Mouse (Mus musculus): ENCODE results near the gene Adam19.
"Not testable (repeated sequence)": the region's sequence is repeated elsewhere in the genome, so short reads cannot be mapped to it uniquely, and the experiment has no call there.

Gene Adam19

DNA sequence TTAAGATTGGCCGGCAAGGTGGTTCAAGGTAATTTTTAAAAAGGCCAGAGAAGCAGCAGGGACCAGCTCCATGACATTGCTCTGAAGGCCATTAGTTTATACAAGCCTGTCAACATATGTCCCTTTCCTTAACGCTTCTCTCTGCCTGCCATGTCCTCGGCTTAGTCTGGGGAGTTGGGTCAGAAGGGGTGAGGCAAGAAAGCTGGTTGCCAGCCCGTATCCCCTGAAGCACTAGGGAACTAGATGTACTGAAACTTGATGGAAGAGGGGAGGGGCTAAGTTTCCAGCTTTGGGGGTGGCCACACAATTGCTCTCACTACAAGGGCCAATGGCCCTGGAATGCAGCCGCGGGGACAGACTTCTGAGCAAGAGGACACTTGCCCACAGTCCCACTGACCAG is 87.5 kb downstream of the Adam19 start:
- no peak for DNase-seq

GRCm38 (mm10) chr11:46145163-46145875 is 89.5 kb downstream of the Adam19 start:
- no peak for DNase-seq

GRCm38 (mm10) chr11:46146619-46147018 is 90.8 kb downstream of the Adam19 start:
- no peak for DNase-seq

GRCm38 (mm10) chr11:46156945-46157344 is 101.2 kb downstream of the Adam19 start:
- no peak for DNase-seq

GRCm38 (mm10) chr11:46157462-46157861 is 101.7 kb downstream of the Adam19 start:
- no peak for DNase-seq

DNA sequence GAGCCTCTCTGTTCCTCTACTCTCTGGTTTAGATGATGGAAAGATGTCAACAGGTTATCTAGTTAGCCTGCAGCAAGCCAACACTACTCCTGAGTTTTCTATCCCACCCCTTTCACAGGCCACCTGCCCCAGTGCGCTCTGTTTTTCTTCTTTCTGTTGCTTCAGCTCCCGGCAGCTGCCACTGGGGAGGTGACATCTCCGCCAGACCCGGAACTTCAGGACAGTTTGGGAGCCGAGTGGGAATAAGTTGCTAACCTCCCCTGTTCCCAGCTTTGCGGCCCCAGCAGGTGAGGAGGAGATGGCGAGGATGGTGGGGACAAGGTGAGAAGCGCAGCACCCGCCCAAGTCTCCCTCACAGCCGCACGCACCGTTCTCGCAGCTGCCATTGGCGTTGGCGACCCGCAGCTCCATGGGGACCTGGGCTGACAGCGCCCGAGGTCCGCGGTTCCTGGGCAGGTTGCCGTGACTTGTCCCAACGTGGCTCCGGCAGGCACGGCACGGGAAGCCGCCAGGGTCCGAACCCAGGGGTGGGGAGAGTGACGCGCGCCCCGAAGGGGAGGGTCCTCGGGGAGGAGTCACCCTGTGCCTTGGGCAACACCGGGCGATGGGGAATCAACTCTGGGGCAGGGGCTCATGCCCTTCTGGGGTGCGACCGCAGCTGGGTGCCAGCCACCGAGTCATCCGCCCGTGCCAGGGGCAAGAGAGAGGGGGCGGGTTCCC is 110.2 kb downstream of the Adam19 start, which contains the start of gene Nipal4:
Gene Nipal4 (minus strand): TSS at position 643 of the 720 bp plus-strand sequence.
- peak in 1 of 2 experiments; percentile 39 for DNase-seq

- DNase-seq: peak in 1 of 2 experiments; percentile 3
Measured at GRCm38 (mm10) chr11:46168506-46168905, 112.7 kb downstream of the Adam19 start.

GRCm38 (mm10) chr11:46169908-46170307 is 114.1 kb downstream of the Adam19 start:
- no peak for DNase-seq

DNA sequence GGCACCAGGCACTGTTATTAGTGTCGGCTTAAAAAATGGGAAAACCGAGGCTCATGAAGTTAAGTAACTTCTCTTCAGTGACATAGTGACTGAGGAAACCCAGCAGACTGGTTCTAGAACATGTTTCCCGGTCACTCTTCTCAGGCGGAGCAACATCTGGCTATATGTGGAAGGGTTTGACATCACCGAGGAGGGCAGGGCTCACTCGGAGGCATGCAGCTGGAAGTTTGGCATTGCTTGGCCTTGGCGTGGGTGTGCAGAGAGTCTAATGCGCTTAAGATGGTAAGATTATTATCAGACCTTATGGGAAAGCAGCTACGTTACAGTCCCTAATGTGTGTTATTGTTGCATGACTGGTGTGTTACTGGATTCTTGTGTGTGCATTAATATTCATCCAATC is 116.3 kb downstream of the Adam19 start:
- no peak for DNase-seq

- DNase-seq: no peak
Measured at GRCm38 (mm10) chr11:46176155-46176554, 120.4 kb downstream of the Adam19 start.

DNA sequence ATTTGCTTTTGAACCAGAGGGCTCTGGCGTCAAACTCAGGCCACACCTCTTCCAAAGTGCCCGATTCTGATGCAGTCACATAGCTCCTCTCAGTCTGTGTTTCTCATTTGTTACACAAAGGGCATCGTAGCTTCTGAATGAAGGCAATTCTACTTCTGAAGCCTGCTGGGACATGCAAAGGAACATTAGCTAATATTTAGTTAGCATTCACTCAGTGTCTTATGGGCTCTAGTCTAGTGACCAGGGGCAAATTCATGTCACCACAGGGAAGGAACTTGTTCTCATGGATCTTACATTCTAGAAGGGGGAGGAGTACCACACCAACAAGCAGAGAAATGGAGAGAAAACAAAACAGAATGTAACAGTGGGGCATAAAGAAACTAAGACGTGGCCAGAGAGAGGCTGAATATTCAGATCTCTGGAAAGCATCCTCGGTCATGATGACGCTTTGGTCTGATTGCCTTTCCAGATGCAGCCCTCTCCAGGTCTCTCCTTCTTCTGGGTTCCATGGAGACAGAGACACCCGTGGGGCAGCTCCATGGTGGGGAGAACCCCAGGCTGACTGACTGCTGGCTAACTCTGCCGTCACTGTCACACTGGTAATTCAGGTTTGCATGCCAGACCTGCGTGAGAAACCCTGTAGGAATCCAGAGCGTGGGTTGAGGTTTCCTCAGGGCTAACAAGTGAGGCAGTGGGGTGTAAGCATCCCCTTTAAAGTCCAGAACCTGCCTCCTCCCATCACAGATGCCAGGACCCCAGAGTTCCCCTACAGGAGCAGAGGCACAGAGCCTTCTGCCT is 121.7 kb downstream of the Adam19 start:
- DNase-seq: no peak

DNA sequence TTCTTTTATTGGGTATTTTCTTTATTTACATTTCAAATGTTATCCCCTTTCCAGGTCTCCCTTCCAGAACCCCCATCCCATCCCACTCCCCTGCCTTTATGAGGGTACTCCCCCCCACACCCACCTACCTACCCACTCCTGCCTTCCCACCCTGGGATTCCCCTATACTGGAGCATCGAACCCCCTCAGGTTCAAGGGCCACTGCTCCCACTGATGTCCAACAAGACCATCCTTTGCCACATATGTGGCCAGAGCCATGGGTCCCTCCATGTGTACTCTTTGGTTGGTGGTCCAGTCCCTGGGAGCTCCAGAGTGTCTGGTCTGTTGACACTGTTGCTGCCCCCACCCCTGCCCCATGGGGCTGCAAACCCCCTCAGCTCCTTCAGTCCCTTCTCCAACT is 126.2 kb downstream of the Adam19 start:
- DNase-seq: not testable (repeated sequence)

DNA sequence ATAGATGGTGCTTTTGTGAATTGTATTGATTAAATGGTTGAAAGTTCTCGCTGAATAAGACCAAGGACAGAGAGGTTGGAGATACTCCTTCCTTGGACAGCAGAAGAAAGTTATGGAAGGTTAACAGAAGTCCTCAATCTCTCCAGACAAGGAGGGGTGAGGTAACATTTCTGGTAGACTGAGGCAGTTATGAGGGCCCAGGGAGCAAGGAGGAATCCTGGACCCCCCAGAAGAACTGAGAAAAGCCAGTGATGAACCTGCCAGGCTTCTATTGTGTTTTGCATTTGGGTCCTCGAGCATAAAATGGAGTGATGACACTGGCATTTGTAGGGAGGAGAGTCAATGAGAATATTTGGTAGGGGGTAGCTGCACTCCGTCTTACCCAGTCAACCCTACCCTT is 129.2 kb downstream of the Adam19 start:
- no peak for DNase-seq

DNA sequence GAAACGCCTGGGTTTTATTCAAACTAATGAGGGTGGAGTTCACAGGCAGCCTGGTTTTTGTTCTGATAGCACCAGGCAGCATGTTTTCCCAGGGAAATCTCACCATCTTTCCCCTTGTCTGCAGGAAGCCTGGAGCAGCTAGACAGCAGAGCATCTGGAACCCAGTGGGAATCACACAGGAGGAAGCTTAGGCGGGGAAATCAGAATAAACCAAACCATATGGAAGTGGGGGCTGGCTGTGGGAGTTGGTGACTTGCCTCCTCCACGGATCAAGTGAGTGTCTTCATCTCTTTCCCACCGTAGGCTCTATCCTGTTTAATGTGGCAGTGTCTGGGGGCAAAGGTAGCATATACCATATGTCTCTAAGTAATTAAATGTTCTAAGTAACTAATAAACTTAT is 129.7 kb downstream of the Adam19 start:
- DNase-seq: no peak

DNA sequence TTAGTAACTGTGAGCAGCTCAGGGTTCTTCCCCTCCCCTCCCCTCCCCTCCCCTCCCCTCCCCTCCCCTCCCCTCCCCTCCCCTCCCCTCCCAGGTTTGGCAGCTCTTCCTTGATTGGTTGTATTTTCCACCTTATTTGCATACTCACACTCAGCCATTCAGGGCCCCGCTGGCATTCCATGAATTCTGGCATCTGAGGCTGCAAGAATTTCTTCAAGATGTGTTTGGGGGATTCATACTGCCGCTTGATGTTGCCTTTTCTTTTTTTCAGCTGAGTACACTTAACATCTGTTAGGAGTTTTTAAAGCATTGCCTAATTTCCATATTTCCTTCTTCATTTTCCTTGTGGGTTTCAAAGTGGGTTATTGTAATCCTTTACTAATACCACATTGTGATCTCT is 132.5 kb downstream of the Adam19 start:
- no peak for DNase-seq

GRCm38 (mm10) chr11:46194175-46194574 is 138.4 kb downstream of the Adam19 start:
- DNase-seq: peak; percentile 61 to 74
